Mouse (Mus musculus) CH12.LX (cell line): Measurements from ENCODE around the gene Cachd1. TPM values are rescaled to one million over a fixed set of nuclear protein-coding genes. Genes with fewer than 3 reads are reported as not detected.

Experiments used
- DNase-seq: peaks from one replicate; pipeline ENCODE4 v3.0.0-alpha.2; 2013; ENCODE audit errors: extremely low read depth
- H3K27ac ChIP-seq: 2 replicates; pipeline ENCODE4 v1.5.1; 2012; ENCODE audit warnings: low read depth, mild to moderate bottlenecking, control low read depth, moderate library complexity; ENCODE audit not compliant: insufficient read depth
- H3K27me3 ChIP-seq: replicated peaks from 2 replicates; pipeline ENCODE3; 2012; ENCODE audit warnings: inconsistent platforms
- H3K36me3 ChIP-seq, 2 experiments: replicated peaks in 1 of 2; 2 replicates each; pipeline versions ENCODE3 to v1.6.1; 2012; ENCODE audit warnings: inconsistent platforms in 1 of 2, low read length in 1 of 2, mild to moderate bottlenecking in 1 of 2, mixed read lengths in 1 of 2, moderate library complexity in 1 of 2; ENCODE audit not compliant: control insufficient read depth in 1 of 2, insufficient read depth in 1 of 2
- H3K4me1 ChIP-seq, 2 experiments: 2 replicates each; pipeline ENCODE4 v1.6.1; 2012; ENCODE audit warnings: inconsistent platforms in 1 of 2, moderate library complexity in 1 of 2; ENCODE audit not compliant: insufficient read depth in 2 of 2, control insufficient read depth in 1 of 2
- H3K4me2 ChIP-seq: 2 replicates; pipeline ENCODE4 v1.6.1; 2012; ENCODE audit warnings: low read depth, mild to moderate bottlenecking, control low read depth; ENCODE audit not compliant: poor library complexity, insufficient read depth, severe bottlenecking
- H3K4me3 ChIP-seq, 3 experiments: fragments of 150-350 bp in 1 of 3; sonication (generic) in 1 of 3; replicated peaks in 1 of 3; 2 replicates each; pipeline versions ENCODE3 to v1.5.1; 2011 to 2012; ENCODE audit warnings: low read depth in 2 of 3, low read length in 2 of 3, mild to moderate bottlenecking in 2 of 3, moderate library complexity in 2 of 3, control low read depth in 1 of 3, improper control_type of control experiment in 1 of 3, inconsistent platforms in 1 of 3, mixed read lengths in 1 of 3; ENCODE audit not compliant: poor library complexity in 1 of 3
- H3K79me2 ChIP-seq: replicated peaks from 2 replicates; pipeline ENCODE4 v1.6.1; 2012; ENCODE audit warnings: mild to moderate bottlenecking, moderate library complexity; ENCODE audit not compliant: control insufficient read depth, poor library complexity, insufficient read depth, severe bottlenecking; ENCODE audit errors: extremely low read depth
- H3K9ac ChIP-seq: 2 replicates; pipeline ENCODE4 v1.6.1; 2012; ENCODE audit warnings: low read depth, mild to moderate bottlenecking, control low read depth, moderate library complexity; ENCODE audit not compliant: insufficient read depth
- H3K9me3 ChIP-seq: replicated peaks from 2 replicates; pipeline ENCODE3; 2012; ENCODE audit warnings: low read length, inconsistent platforms, mixed read lengths
- BHLHE40 ChIP-seq: IDR thresholded peaks from 2 replicates; pipeline ENCODE4 v1.6.1; 2011; ENCODE audit warnings: mild to moderate bottlenecking, low read depth, low read length, improper control_type of control experiment
- CHD1 ChIP-seq: IDR thresholded peaks from 2 replicates; pipeline ENCODE4 v1.6.1; 2012; ENCODE audit warnings: low read depth, low read length, improper control_type of control experiment, inconsistent platforms
- CHD2 ChIP-seq: IDR thresholded peaks from 2 replicates; pipeline ENCODE4 v1.6.1; 2011; ENCODE audit warnings: low read length, improper control_type of control experiment
- E2F4 ChIP-seq: IDR thresholded peaks from 2 replicates; pipeline ENCODE4 v1.6.1; 2011; ENCODE audit warnings: low read depth, low read length, improper control_type of control experiment; ENCODE audit not compliant: insufficient replicate concordance
- ELF1 ChIP-seq: IDR thresholded peaks from 2 replicates; pipeline ENCODE4 v1.6.1; 2014; ENCODE audit warnings: low read depth, mild to moderate bottlenecking, inconsistent platforms, low read length, improper control_type of control experiment
- EP300 ChIP-seq: IDR thresholded peaks from 2 replicates; pipeline ENCODE4 v1.6.1; 2011; ENCODE audit warnings: low read length, improper control_type of control experiment
- ETS1 ChIP-seq: conservative IDR thresholded peaks from 2 replicates; pipeline ENCODE4 v1.6.1; 2012; ENCODE audit warnings: low read depth, mild to moderate bottlenecking, inconsistent platforms, low read length, improper control_type of control experiment, moderate library complexity
- GABPA ChIP-seq: IDR thresholded peaks from 2 replicates; pipeline ENCODE4 v1.6.1; 2012; ENCODE audit warnings: low read depth, low read length, improper control_type of control experiment, inconsistent platforms; ENCODE audit not compliant: insufficient replicate concordance
- HCFC1 ChIP-seq: IDR thresholded peaks from 2 replicates; pipeline ENCODE4 v1.6.1; 2012; ENCODE audit warnings: low read depth, mild to moderate bottlenecking, inconsistent platforms, low read length, improper control_type of control experiment
- IRF4 ChIP-seq: IDR thresholded peaks from 2 replicates; pipeline ENCODE4 v1.6.1; 2014; ENCODE audit warnings: low read depth, mild to moderate bottlenecking, inconsistent platforms, low read length, improper control_type of control experiment
- JUN ChIP-seq: IDR thresholded peaks from 2 replicates; pipeline ENCODE4 v1.6.1; 2011; ENCODE audit warnings: low read depth, mild to moderate bottlenecking, low read length, improper control_type of control experiment, moderate library complexity; ENCODE audit not compliant: insufficient read depth
- KAT2A ChIP-seq: IDR thresholded peaks from 2 replicates; pipeline ENCODE4 v1.6.1; 2012; ENCODE audit warnings: low read length, improper control_type of control experiment, inconsistent platforms; ENCODE audit not compliant: insufficient replicate concordance
- MAFK ChIP-seq: IDR thresholded peaks from 2 replicates; pipeline ENCODE4 v1.6.1; 2011; ENCODE audit warnings: low read length, improper control_type of control experiment; ENCODE audit not compliant: insufficient replicate concordance
- MAZ ChIP-seq: IDR thresholded peaks from 2 replicates; pipeline ENCODE4 v1.6.1; 2012; ENCODE audit warnings: low read depth, mild to moderate bottlenecking, inconsistent platforms, low read length, improper control_type of control experiment, moderate library complexity
- MEF2A ChIP-seq: IDR thresholded peaks from 2 replicates; pipeline ENCODE4 v1.6.1; 2014; ENCODE audit warnings: low read depth, mild to moderate bottlenecking, inconsistent platforms, low read length, improper control_type of control experiment, borderline replicate concordance
- MYC ChIP-seq: IDR thresholded peaks from 2 replicates; pipeline ENCODE4 v1.6.1; 2011; ENCODE audit warnings: low read depth, mild to moderate bottlenecking, improper control_type of control experiment, low read length
- NELFE ChIP-seq: IDR thresholded peaks from 2 replicates; pipeline ENCODE4 v1.6.1; 2011; ENCODE audit warnings: low read depth, low read length, improper control_type of control experiment
- NRF1 ChIP-seq: IDR thresholded peaks from 2 replicates; pipeline ENCODE4 v1.6.1; 2014; ENCODE audit warnings: low read depth, mild to moderate bottlenecking, inconsistent platforms, low read length, improper control_type of control experiment, moderate library complexity
- POLR2A ChIP-seq: IDR thresholded peaks from 2 replicates; pipeline ENCODE4 v1.6.1; 2011; ENCODE audit warnings: low read depth, mild to moderate bottlenecking, improper control_type of control experiment, low read length
- POLR2AphosphoS2 ChIP-seq: IDR thresholded peaks from 2 replicates; pipeline ENCODE4 v1.6.1; 2011; ENCODE audit warnings: low read depth, low read length, improper control_type of control experiment
- RAD21 ChIP-seq: IDR thresholded peaks from 2 replicates; pipeline ENCODE4 v1.6.1; 2011; ENCODE audit warnings: low read depth, mild to moderate bottlenecking, low read length, improper control_type of control experiment, moderate library complexity
- RCOR1 ChIP-seq: conservative IDR thresholded peaks from 2 replicates; pipeline ENCODE4 v1.6.1; 2012; ENCODE audit warnings: low read depth, mild to moderate bottlenecking, inconsistent platforms, low read length, improper control_type of control experiment
- SIN3A ChIP-seq: IDR thresholded peaks from 2 replicates; pipeline ENCODE4 v1.6.1; 2012; ENCODE audit warnings: low read length, improper control_type of control experiment, inconsistent platforms
- SMC3 ChIP-seq: IDR thresholded peaks from 2 replicates; pipeline ENCODE4 v1.6.1; 2011; ENCODE audit warnings: low read depth, low read length, improper control_type of control experiment
- TBP ChIP-seq: conservative IDR thresholded peaks from 2 replicates; pipeline ENCODE4 v1.6.1; 2011; ENCODE audit warnings: low read depth, low read length, improper control_type of control experiment
- TCF12 ChIP-seq: IDR thresholded peaks from 2 replicates; pipeline ENCODE4 v1.6.1; 2014; ENCODE audit warnings: low read depth, mild to moderate bottlenecking, inconsistent platforms, low read length, improper control_type of control experiment
- USF1 ChIP-seq: IDR thresholded peaks from 2 replicates; pipeline ENCODE4 v1.6.1; 2014; ENCODE audit warnings: low read depth, mild to moderate bottlenecking, inconsistent platforms, low read length, improper control_type of control experiment
- ZKSCAN1 ChIP-seq: IDR thresholded peaks from 2 replicates; pipeline ENCODE4 v1.6.1; 2012; ENCODE audit warnings: low read depth, inconsistent platforms, low read length, improper control_type of control experiment, borderline replicate concordance
- ZMIZ1 ChIP-seq: IDR thresholded peaks from 2 replicates; pipeline ENCODE4 v1.6.1; 2012; ENCODE audit warnings: low read depth, mild to moderate bottlenecking, inconsistent platforms, low read length, improper control_type of control experiment
- dilution Hi-C: fragments of 300-500 bp; cut with MboI; formaldehyde crosslinking; loops from 2 replicates; pipeline ENCODE4 v1.14.3; 2020; ENCODE audit warnings: low sequenced_read_pairs; ENCODE audit not compliant: extremely low pct_unique_long_range_greater_than_20kb, extremely low pct_ligation_motif_present
- in situ Hi-C: fragments of 300-500 bp; cut with MboI; formaldehyde crosslinking; loops from 3 replicates; pipeline ENCODE4 v1.14.3; 2019; ENCODE audit warnings: low sequenced_read_pairs, low pct_ligation_motif_present, low pct_unique_long_range_greater_than_20kb, mixed read lengths
- polyA plus RNA-seq: library from polyadenylated mRNA; unstranded; fragments of >175 nt; gene quantifications from 2 replicates; pipeline ENCODE4 v1.2.1, GENCODE M21; 2012; ENCODE audit warnings: low read depth; ENCODE audit not compliant: insufficient read length
- total RNA-seq, 2 experiments: library from RNA; depleted of rRNA; stranded (reverse); fragments of 300-350 nt in 1 of 2; fragments of >200 nt in 1 of 2; gene quantifications; 2 replicates each; pipeline ENCODE4 v1.2.3; 2012 to 2014

Cachd1 gene
- total and polyA plus RNA-seq, 3 experiments, result 0.13 to 0.24 (median 0.20) TPM

DNA sequence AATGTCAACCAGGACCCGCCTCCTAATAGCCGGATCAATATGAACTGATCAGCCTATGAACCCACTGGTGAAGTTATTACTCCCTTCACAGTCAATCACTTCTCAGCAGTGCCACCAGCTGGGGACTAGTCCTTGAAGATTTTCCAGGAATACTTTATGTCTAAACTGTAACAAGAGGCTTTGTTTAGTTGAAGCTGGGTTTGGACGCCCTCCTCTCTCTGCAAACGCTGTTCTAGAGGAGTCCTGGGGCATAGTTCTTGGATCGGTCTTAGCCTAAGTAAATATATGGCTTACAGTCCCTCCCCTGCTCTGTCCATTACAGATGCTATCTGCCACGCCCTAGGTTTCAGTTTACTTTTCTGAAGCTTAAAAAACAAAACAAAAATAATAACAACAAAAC lies 60.7 kb downstream of the Cachd1 start:
- Histone ChIP-seq H3K36me3 (no peaks in the 10 kb centered on the region), H3K4me1 (no peaks in the 10 kb centered on the region), H3K79me2 (no peaks in the 10 kb centered on the region), H3K27ac (no peak overlapping the region), H3K9me3 (no peaks in the 10 kb centered on the region), H3K4me2 (no peak overlapping the region), H3K4me3 (no peak overlapping the region), H3K9ac (no peak overlapping the region), H3K27me3 (no peaks in the 10 kb centered on the region)
- dilution Hi-C loops (no loop called here), in situ Hi-C loops (no loop called here)
- TF ChIP-seq E2F4, result no peak
- TF ChIP-seq EP300, result no peak
- TF ChIP-seq MYC, result no peak
- TF ChIP-seq MAZ, result no peak
- no peak for TF ChIP-seq RCOR1
- no peak for TF ChIP-seq MEF2A
- TF ChIP-seq POLR2A, result no peak
- no peak for TF ChIP-seq ZKSCAN1
- TF ChIP-seq JUN, result no peak
- no peak for TF ChIP-seq NRF1
- no peak for TF ChIP-seq IRF4
- no peak for TF ChIP-seq GABPA
- TF ChIP-seq HCFC1, result no peak
- TF ChIP-seq SIN3A, result no peak
- no peak for TF ChIP-seq POLR2AphosphoS2
- no peak for TF ChIP-seq BHLHE40
- TF ChIP-seq NELFE, result no peak
- TF ChIP-seq USF1, result no peak
- no peak for TF ChIP-seq MAFK
- no peak for TF ChIP-seq RAD21
- DNase-seq, result no peak

DNA sequence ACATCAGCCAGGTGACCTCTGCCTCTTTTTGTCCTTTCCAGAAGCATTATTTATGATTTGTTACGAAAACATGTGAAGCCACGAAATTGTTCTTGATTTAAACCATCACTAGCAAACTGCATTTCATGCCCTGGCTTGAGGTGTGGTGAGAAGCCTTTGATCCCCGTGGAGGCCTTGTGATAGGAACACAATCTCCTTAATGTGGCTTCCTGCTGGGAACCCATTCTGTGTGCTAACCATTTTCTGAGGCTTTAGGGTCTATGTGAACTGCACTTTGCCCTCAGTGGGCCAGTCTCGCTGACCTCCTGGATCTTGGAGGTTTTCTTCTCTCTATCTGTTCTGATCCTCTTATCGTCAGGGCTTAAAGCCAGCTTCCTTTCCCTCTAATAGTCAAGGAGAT lies 66.2 kb downstream of the Cachd1 start:
- H3K4me1 ChIP-seq, result no peaks in the 10 kb centered on the region
- H3K4me3 ChIP-seq, result no peak overlapping the region
- no peaks in the 10 kb centered on the region for H3K79me2 ChIP-seq
- H3K27me3 ChIP-seq, result no peaks in the 10 kb centered on the region
- H3K36me3 ChIP-seq, result no peaks in the 10 kb centered on the region
- no peak for DNase-seq
- no peaks in the 10 kb centered on the region for H3K9me3 ChIP-seq
- TF ChIP-seq SMC3 (no peak), MEF2A (no peak), TBP (no peak), KAT2A (no peak), CHD1 (no peak), USF1 (no peak), ELF1 (no peak), GABPA (no peak), CHD2 (no peak), EP300 (no peak), ETS1 (no peak), TCF12 (no peak), ZMIZ1 (no peak), E2F4 (no peak)
- no peak overlapping the region for H3K4me2 ChIP-seq
- in situ Hi-C loops (no loop called here), dilution Hi-C loops (no loop called here)
- no peak overlapping the region for H3K27ac ChIP-seq
- H3K9ac ChIP-seq, result no peak overlapping the region
